Mouse (Mus musculus): Measurements from ENCODE around the gene Srp68. TPM values are rescaled to one million over a fixed set of nuclear protein-coding genes. Genes with fewer than 3 reads are reported as not detected.
A peak's percentile ranks its signal among the peaks of the same experiment; 100 is the strongest.

Gene Srp68
- polyA plus RNA-seq, 1 experiment from 2014 or later: 66.4 TPM

DNA sequence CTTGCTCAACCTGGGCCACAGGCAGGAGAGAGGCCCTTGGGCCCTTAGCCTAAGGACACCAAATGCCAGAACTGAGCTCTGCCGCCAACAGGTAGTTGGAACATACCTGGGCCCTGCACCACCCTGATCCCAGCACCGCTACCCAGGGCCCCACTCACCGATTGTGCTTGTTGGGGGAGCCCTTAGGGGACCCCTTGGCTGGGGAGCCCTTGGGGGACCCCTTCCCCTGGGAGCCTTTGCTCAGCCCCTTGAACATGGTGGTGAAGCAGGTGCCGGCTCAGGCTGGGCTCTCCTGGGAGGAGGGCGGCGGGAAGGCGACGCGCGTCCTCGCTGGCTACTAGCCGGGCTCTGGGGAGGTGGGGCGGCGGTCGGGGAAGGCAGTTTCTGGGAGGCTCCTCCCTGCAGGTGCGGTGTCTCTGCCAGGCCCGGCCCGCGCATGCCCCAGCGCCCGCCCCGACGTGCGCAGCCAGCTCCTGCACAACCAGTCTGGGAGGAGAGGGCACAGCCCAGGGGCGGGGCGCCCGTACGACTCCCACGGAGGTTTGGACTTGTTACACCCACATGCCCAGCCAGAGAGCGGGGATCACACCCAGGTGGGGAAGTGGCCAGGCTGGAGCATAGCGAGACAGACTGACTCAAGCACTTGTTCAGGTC is 36.1 kb downstream of the Srp68 start, which contains the start of gene Evpl:
Gene Evpl, minus strand, starts transcription at position 336 of the 654 bp plus-strand sequence.
- H3K4me1 ChIP-seq: peaks cover 17% of the 10 kb centered on the region
- peak within 1 kb of the TSS; percentile 53 for H3K4me2 ChIP-seq
- peak within 1 kb of the TSS; percentile 27 for H3K4me3 ChIP-seq
- no peaks in the 10 kb centered on the region for H3K36me3 ChIP-seq
- no peaks in the 10 kb centered on the region for H3K9me3 ChIP-seq (replicated peaks)
- peaks cover 63% of the 10 kb centered on the region for H3K27me3 ChIP-seq (replicated peaks)
- no peak within 1 kb of the TSS for H3K27ac ChIP-seq
- whole genome bisulfite sequencing (ENCODE audit: insufficient replicate concordance): 20% methylated on average over 31 of the region's 31 CpGs
- H3K9ac ChIP-seq: no peak within 1 kb of the TSS
- ATAC-seq: peak; percentile 51

DNA sequence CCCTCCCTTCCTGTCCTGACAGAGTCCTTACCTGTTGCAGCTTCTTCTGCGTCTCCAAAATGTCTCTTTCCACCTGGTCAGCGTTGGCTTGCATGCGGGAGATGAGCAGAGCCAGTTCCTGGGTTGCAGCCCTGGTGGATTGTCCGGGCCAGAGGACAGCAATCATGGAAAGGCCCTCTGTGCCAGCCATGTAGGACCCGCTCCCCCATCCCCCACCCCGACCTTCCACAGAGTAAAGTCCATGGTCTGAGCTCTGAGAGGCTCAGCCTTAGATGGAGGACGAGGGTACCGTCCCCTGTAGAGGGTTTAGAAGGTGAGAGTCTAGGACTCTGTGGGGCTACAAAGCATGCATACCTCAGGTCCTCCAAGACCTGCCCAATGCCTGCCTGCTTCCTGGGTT is 39.1 kb downstream of the Srp68 start:
- Histone ChIP-seq H3K27me3 (replicated peaks) (peaks cover 85% of the 10 kb centered on the region), H3K9ac (no peak overlapping the region), H3K4me3 (no peak overlapping the region), H3K4me2 (no peak overlapping the region), H3K9me3 (replicated peaks) (no peaks in the 10 kb centered on the region), H3K4me1 (peaks cover 12% of the 10 kb centered on the region), H3K27ac (no peak overlapping the region), H3K36me3 (no peaks in the 10 kb centered on the region)
- ATAC-seq: no peak
- 60% methylated on average over 8 of the region's 8 CpGs for WGBS (ENCODE audit: insufficient replicate concordance)

DNA sequence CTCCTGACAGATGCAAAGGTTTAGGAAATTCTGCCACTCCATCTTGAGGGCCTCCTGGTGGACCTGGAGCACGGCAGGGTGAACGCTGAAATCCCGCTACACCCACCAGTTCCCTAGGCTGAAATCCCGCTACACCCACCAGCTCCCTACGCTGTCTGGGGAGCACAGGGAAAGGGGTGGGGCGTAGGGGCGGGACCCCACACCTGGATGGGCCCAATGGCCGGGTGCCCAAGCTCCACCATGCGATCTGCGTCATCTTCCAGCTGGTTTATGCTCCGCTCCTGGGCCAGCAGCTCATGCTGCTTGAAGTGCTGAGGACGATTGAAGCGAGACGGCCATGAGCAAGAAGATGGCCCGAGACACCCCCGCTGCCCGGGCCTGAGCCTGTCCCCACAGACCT is 41.6 kb downstream of the Srp68 start:
- WGBS (ENCODE audit: insufficient replicate concordance): 41% methylated on average over 17 of the region's 17 CpGs
- no peak for ATAC-seq
- H3K27ac ChIP-seq: no peak overlapping the region
- H3K9me3 ChIP-seq (replicated peaks): no peaks in the 10 kb centered on the region
- H3K27me3 ChIP-seq (replicated peaks): peaks cover 78% of the 10 kb centered on the region
- no peak overlapping the region for H3K9ac ChIP-seq
- peak overlapping the region; percentile 19; the same call in 1 of the 2 replicates for H3K4me2 ChIP-seq
- H3K36me3 ChIP-seq: no peaks in the 10 kb centered on the region
- no peak overlapping the region for H3K4me3 ChIP-seq
- H3K4me1 ChIP-seq: peaks cover under 1% of the 10 kb centered on the region; the same call in 1 of the 2 replicates

DNA sequence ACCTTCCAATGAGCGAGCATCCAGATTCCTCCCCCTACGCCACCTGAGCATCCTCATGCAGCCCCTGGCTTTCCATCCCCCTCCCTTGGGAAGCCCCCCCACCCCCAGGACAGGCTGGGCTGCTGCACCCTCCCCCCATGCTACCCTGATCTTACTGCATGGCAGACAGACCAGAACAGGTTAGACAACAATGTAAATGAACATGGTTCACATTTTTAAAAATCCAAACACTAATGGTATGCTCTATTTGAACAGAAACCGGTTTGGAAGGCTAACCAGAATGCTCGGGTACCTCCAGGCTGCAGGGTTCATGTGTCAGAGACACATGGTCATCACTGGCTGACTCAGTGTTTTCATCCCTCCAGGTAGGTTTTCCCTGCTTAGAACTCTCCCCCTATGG is 45.3 kb downstream of the Srp68 start:
- Histone ChIP-seq H3K4me3 (no peak overlapping the region), H3K36me3 (no peaks in the 10 kb centered on the region), H3K27ac (no peak overlapping the region), H3K9ac (no peak overlapping the region), H3K4me2 (no peak overlapping the region), H3K9me3 (replicated peaks) (no peaks in the 10 kb centered on the region), H3K27me3 (replicated peaks) (peaks cover 66% of the 10 kb centered on the region), H3K4me1 (no peaks in the 10 kb centered on the region)
- ATAC-seq: no peak
- 71% methylated on average over 4 of the region's 4 CpGs for WGBS (ENCODE audit: insufficient replicate concordance)

DNA sequence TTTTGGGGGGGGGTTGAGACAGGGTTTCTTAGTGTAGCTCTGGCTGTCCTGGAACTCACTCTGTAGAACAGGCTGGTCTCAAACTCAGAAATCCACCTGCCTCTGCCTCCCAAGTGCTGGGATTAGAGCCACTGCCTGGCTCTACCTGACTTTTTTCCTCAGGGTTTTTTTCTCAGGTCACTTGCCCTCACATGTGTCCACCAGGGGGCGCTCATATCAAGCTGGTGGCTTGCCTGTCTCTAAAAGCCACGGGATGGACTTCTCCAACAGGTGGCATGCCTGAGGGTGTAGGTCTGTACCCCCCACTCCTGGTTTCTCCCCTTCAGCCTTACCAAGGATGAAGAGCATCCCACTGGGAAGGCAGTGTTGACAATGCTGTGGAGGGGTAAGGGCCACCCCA is 47.6 kb downstream of the Srp68 start:
- WGBS (ENCODE audit: insufficient replicate concordance): 4% methylated on average over 2 of the region's 2 CpGs
- H3K36me3 ChIP-seq: no peaks in the 10 kb centered on the region
- no peaks in the 10 kb centered on the region for H3K9me3 ChIP-seq (replicated peaks)
- no peak overlapping the region for H3K4me3 ChIP-seq
- peaks cover 68% of the 10 kb centered on the region for H3K27me3 ChIP-seq (replicated peaks)
- H3K27ac ChIP-seq: no peak overlapping the region
- H3K9ac ChIP-seq: no peak overlapping the region
- ATAC-seq: no peak
- H3K4me2 ChIP-seq: no peak overlapping the region
- H3K4me1 ChIP-seq: no peaks in the 10 kb centered on the region

DNA sequence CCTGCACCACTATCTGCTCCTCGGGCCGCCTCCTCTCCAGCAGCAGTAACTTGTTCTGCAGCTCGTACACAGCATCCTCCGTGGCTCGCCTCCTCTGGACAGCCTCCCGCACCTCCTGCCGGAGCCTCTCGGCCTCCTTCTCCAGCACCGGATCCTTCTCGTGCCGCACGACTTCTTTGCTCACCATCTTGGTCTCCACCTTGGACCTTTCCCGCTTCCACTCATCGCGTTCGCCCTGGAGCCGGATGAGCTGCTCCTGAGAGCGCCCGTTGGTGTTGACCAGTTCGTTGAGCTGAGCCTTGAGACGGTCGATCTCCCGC is 51.3 kb downstream of the Srp68 start:
- H3K9ac ChIP-seq: no peak overlapping the region
- peak overlapping the region; percentile 49 for H3K4me2 ChIP-seq
- H3K9me3 ChIP-seq (replicated peaks): no peaks in the 10 kb centered on the region
- peaks cover 61% of the 10 kb centered on the region for H3K27me3 ChIP-seq (replicated peaks)
- peaks cover 19% of the 10 kb centered on the region for H3K4me1 ChIP-seq
- H3K4me3 ChIP-seq: peak overlapping the region; percentile 29; the same call in 1 of the 2 replicates
- WGBS (ENCODE audit: insufficient replicate concordance): 12% methylated on average over 23 of the region's 23 CpGs
- ATAC-seq: no peak
- no peaks in the 10 kb centered on the region for H3K36me3 ChIP-seq
- H3K27ac ChIP-seq: no peak overlapping the region

DNA sequence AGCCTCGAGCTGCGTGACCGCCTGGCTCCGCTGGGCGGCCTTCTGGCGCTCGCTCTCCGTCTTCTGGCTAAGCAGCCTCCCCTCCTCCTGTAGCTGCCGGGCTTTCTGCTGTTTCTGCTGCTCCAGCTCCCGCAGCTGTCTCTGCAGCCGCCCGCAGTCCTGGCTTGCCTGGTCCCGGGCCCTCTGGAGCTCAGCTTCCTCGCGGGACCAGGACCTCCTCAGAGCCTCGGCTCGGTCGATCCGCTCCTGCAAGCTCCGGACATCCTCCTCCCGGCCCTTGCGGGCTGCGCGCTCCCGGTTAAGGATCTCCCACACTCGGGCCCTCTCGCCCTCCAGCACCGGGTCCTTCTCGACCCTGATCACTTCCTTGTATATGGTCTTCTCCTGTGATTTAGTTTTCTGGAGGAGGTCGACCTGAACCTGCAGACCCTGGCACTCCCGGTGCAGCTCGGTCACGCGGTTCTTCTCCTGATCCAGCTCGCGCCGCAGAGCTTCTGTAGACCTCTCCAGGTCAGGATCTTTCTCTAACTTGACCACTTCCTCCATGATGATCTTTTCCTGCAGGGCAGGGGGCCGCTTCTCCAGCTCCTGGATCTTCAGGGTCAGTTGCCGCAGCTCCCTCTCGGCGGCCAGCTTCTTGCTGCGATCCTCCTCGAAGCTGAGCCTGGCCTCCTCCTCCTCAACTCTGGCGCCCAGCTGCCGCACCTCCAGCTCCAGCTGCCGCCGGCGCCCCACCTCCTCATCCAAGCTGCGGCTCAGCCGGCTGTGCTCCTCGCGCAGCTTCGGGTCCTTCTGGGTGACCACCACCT is 51.9 kb downstream of the Srp68 start:
- Histone ChIP-seq H3K9ac (no peak overlapping the region), H3K4me1 (peaks cover 19% of the 10 kb centered on the region), H3K9me3 (replicated peaks) (no peaks in the 10 kb centered on the region), H3K27ac (no peak overlapping the region), H3K27me3 (replicated peaks) (peaks cover 61% of the 10 kb centered on the region), H3K4me2 (peak overlapping the region; percentile 49), H3K4me3 (peak overlapping the region; percentile 29; the same call in 1 of the 2 replicates), H3K36me3 (no peaks in the 10 kb centered on the region)
- 8% methylated on average over 53 of the region's 53 CpGs for WGBS (ENCODE audit: insufficient replicate concordance)
- no peak for ATAC-seq

DNA sequence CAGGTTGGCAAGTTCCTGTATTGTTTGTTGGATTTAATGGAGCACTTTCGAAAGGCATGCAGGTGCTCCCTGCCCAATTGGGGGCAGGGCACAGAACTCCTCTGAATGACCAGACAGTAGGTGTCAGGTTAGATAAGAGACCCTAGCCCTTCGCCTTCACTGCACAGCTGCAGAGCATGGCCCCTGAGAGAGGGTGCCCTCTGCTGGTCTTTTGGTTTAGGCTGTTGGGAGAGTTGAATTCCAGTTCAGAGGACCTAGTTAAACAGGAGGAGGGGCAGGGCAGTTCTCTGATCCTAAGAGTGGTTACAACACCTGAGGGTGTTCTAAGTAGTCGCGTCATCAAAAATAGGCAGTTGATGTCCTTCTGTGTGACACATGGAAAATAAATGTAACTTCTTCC is 54.1 kb downstream of the Srp68 start:
- WGBS (ENCODE audit: insufficient replicate concordance): 10% methylated on average over 4 of the region's 4 CpGs
- Histone ChIP-seq H3K9me3 (replicated peaks) (no peaks in the 10 kb centered on the region), H3K4me3 (no peak overlapping the region), H3K9ac (no peak overlapping the region), H3K36me3 (no peaks in the 10 kb centered on the region), H3K27me3 (replicated peaks) (peaks cover 50% of the 10 kb centered on the region), H3K4me2 (no peak overlapping the region), H3K4me1 (peaks cover 19% of the 10 kb centered on the region), H3K27ac (no peak overlapping the region)
- ATAC-seq: peak; percentile 26; the same call in 1 of the 2 replicates

DNA sequence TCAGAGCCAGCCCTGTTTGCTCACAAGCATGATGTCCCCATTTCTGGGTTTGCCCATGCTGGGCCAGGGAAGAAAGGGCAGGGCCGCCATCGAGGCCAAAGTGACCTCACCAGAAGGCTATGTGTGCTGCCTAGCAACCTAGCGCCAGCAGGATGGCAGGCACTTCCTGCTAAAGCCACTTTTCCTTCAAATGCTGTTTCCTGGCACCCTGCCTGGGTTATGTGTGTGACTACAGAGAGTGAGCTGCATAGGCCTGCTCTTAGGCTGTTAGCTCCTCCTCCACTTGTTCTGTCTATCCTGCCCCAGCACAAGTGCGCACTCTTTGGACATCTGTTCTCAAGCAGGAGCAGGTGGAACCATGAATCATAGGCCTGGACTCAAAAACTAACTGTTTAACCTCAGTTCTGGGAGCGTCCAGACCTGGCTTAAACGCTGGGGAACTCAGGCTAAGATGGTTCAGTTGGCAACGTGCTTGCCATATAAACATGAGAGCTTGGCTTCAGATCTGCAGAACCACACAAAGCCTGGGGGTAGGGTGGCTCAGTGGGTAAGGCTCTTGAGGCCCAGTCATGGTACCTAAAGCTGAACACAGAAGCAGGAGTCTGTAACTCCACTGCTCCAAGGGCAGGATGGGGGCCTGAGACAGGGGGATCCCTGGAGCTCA is 55.1 kb downstream of the Srp68 start:
- H3K4me1 ChIP-seq: peaks cover 19% of the 10 kb centered on the region
- H3K4me2 ChIP-seq: no peak overlapping the region
- no peaks in the 10 kb centered on the region for H3K36me3 ChIP-seq
- ATAC-seq: peak; percentile 23; the same call in 1 of the 2 replicates
- H3K27me3 ChIP-seq (replicated peaks): peaks cover 40% of the 10 kb centered on the region
- no peaks in the 10 kb centered on the region for H3K9me3 ChIP-seq (replicated peaks)
- WGBS (ENCODE audit: insufficient replicate concordance): 48% methylated on average over 7 of the region's 7 CpGs
- peak overlapping the region; percentile 12; the same call in 1 of the 2 replicates for H3K27ac ChIP-seq
- no peak overlapping the region for H3K4me3 ChIP-seq
- H3K9ac ChIP-seq: no peak overlapping the region

DNA sequence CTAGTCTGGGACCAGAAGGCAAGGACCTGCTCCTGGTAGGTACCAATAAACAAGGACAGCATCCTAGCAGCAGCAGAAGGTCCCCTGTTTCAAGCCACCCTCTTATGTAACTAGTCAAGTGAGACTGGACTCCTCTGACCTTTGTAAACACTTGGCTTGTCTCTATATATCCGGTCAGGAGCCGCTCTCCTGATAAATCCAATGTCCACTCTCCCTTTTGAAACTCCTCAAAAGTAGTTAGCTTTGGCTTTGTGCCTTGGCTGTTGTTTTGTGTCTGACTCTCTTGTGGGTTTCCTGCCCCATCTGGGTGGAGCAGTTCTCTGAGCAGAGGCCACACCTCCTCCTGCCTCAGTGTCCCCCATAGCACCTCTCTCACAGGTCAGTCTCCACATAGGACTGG is 55.8 kb downstream of the Srp68 start:
- Histone ChIP-seq H3K36me3 (no peaks in the 10 kb centered on the region), H3K4me2 (no peak overlapping the region), H3K4me1 (peaks cover 19% of the 10 kb centered on the region), H3K9ac (no peak overlapping the region), H3K9me3 (replicated peaks) (no peaks in the 10 kb centered on the region), H3K4me3 (no peak overlapping the region), H3K27ac (peak overlapping the region; percentile 12; the same call in 1 of the 2 replicates), H3K27me3 (replicated peaks) (peaks cover 34% of the 10 kb centered on the region)
- no peak for ATAC-seq
- 61% methylated on average over 2 of the region's 2 CpGs for WGBS (ENCODE audit: insufficient replicate concordance)

DNA sequence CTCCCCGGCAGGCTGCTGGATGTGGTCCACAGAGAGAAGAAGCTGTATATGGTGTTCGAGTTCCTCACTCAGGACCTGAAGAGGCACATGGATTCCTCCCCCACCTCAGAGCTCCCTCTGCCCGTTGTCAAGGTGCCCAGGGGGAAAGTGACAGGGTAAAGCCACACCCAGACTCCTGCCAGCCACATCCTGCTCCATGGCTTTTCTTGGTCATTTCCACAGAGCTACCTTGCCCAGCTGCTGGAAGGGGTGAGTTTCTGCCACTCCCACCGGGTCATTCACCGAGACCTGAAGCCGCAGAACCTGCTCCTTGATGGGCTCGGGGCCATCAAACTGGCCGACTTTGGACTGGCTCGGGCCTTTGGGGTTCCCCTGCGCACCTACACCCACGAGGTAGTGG is 57.5 kb downstream of the Srp68 start:
- Histone ChIP-seq H3K4me2 (no peak overlapping the region), H3K9me3 (replicated peaks) (no peaks in the 10 kb centered on the region), H3K27me3 (replicated peaks) (peaks cover 17% of the 10 kb centered on the region), H3K4me1 (peaks cover 19% of the 10 kb centered on the region), H3K4me3 (no peak overlapping the region), H3K27ac (no peak overlapping the region), H3K36me3 (peaks cover 6% of the 10 kb centered on the region), H3K9ac (no peak overlapping the region)
- ATAC-seq: no peak
- 75% methylated on average over 11 of the region's 11 CpGs for WGBS (ENCODE audit: insufficient replicate concordance)

DNA sequence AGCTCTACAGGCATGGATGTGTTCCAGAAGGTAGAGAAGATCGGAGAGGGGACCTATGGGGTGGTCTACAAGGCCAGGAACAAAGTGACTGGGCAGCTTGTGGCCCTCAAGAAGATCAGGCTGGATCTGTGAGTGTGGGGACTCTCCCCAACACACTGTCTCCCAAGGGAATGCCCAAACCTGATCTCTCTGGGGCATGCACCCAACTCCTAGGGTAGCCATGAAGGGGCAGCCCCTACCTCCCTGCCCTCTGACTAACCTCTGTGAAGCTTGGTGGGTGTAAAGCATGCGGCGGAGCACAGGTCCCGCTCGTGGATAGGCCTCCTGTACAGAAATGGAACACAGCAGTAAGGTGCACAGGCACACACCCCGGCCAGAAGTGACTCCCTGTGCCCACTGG is 58.0 kb downstream of the Srp68 start:
- Histone ChIP-seq H3K36me3 (peaks cover 6% of the 10 kb centered on the region), H3K27me3 (replicated peaks) (peaks cover 11% of the 10 kb centered on the region), H3K4me1 (peaks cover 25% of the 10 kb centered on the region), H3K27ac (no peak overlapping the region), H3K4me2 (no peak overlapping the region), H3K9ac (no peak overlapping the region), H3K9me3 (replicated peaks) (no peaks in the 10 kb centered on the region), H3K4me3 (no peak overlapping the region)
- WGBS (ENCODE audit: insufficient replicate concordance): 77% methylated on average over 6 of the region's 6 CpGs
- ATAC-seq: no peak
